In the genomic region with DNA sequence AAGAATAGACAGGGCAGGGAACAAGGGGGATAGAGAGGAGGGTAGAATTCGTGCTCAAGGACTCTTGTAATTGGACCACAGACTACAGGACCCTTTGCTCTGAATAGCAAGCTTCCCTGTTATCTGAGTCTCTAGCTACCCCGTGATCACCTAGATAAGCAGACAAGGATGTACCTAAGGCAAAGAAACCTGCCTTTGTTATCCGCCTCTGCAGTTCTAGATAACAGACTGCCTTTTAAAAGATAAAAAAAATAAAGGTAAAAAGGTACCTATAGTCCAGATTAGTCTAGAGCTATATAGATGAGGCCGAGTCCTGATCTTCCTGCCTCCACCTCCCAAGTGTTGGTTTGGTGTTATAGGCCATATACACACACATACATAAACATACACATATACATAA, we compare ENCODE assay signal across 21 mouse cellular contexts. TPM values are rescaled to one million over a fixed set of nuclear protein-coding genes. Genes with fewer than 3 reads are reported as not detected.
"Had no signal": no experiment of that assay in that cellular context is flagged by ENCODE, and none has a peak within 500 bp of the region (broad histone marks: within the 10 kb centered on the region; RNA-seq: fewer than 3 reads in every experiment).

No protein-coding gene starts in this region.

- H3K4me2 ChIP-seq: intestine, embryonic 15.5 days; limb, embryonic 13.5 days; liver, embryonic 12.5 days; liver, embryonic 15.5 days; midbrain, embryonic 11.5 days had no signal

- DNase-seq: kidney, adult 11 months; kidney, adult 9 months; kidney, postnatal 25 days; layer of hippocampus, adult 9-11 months; liver; midbrain, embryonic 14.5 days; right cerebral cortex, adult 18-20 months; right cerebral cortex, postnatal 14 days; right cerebral cortex, postnatal 4 days; thymus, adult 18-20 months; thymus, postnatal 36 days had no signal

- ATAC-seq: intestine, embryonic 15.5 days; liver, embryonic 12.5 days had no signal

- H3K9ac ChIP-seq: intestine, embryonic 15.5 days; limb, embryonic 13.5 days; liver, embryonic 12.5 days; liver, embryonic 15.5 days had no signal

- H3K9me3 ChIP-seq: intestine, embryonic 15.5 days; limb, embryonic 10.5 days; limb, embryonic 13.5 days; liver, embryonic 12.5 days; liver, embryonic 15.5 days had no signal

- H3K27ac ChIP-seq: intestine, embryonic 15.5 days; kidney, postnatal 0 days; layer of hippocampus, adult 2 months; limb, embryonic 10.5 days; limb, embryonic 13.5 days; liver, embryonic 12.5 days; liver, embryonic 15.5 days; macrophage had no signal

- H3K36me3 ChIP-seq: intestine, embryonic 15.5 days; liver, embryonic 15.5 days had no signal

- H3K27me3 ChIP-seq: intestine, embryonic 15.5 days; limb, embryonic 13.5 days had no signal

- H3K4me3 ChIP-seq: intestine, embryonic 15.5 days; layer of hippocampus, adult 2 months; limb, embryonic 10.5 days; limb, embryonic 13.5 days; liver, embryonic 12.5 days; liver, embryonic 15.5 days had no signal

RNA-seq across cellular contexts. Expression of gene Plekhg4, which starts 30.3 kb away (rescaled TPM):
- total RNA-seq: megakaryocyte-erythroid progenitor cell, adult 5-6 weeks had no signal
- polyA plus RNA-seq: liver, embryonic 12.5 days; liver, embryonic 15.5 days; macrophage had no signal
